Mouse (Mus musculus): Measurements from ENCODE around the gene Ugt1a10. TPM values are rescaled to one million over a fixed set of nuclear protein-coding genes. Genes with fewer than 3 reads are reported as not detected.
A peak's percentile ranks its signal among the peaks of the same experiment; 100 is the strongest.
"Not testable (repeated sequence)": the region's sequence is repeated elsewhere in the genome, so short reads cannot be mapped to it uniquely, and the experiment has no call there.

The Ugt1a10 gene
- polyA plus RNA-seq, 1 experiment from 2014 or later = not detected

DNA sequence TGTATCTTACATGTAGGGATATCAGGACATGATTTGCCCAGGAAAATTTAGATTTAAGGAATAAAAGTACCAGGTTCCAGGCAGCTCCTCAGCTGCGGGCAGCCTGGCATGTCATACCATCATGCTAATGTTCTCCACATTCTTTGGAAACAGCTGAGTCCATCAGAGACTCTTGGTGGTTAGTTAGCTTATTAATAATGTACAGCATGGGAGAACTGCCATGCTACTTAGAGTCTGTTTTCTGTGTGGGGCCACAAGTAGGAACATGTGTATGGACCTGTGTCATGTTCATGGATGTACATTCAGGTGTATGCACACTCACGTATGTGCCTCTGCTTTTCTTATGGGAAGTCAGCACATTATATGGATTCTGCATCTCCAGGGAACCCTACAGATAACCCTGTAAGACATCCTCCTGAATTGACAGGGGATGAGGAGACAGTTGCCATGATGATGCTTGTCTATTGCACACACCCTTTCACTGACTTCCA lies 159.3 kb downstream of the Ugt1a10 start:
- H3K27me3 ChIP-seq (ENCODE audit: insufficient read depth, poor library complexity, severe bottlenecking) = no peaks in the 10 kb centered on the region
- H3K9me3 ChIP-seq = peaks cover 53% of the 10 kb centered on the region
- DNase-seq (ENCODE audit: low spot score) = no peak
- H3K36me3 ChIP-seq = no peaks in the 10 kb centered on the region
- H3K4me1 ChIP-seq (replicated peaks) = no peaks in the 10 kb centered on the region
- H3K4me3 ChIP-seq = no peak overlapping the region
- 81% methylated on average over 2 of the region's 2 CpGs for WGBS
- H3K27ac ChIP-seq = no peak overlapping the region

- no peak overlapping the region for H3K27ac ChIP-seq
- peaks cover 50% of the 10 kb centered on the region for H3K9me3 ChIP-seq
- no peak for DNase-seq (ENCODE audit: low spot score)
Measured at GRCm38 (mm10) chr1:88215466-88216380, 160.5 kb downstream of the Ugt1a10 start.

DNA sequence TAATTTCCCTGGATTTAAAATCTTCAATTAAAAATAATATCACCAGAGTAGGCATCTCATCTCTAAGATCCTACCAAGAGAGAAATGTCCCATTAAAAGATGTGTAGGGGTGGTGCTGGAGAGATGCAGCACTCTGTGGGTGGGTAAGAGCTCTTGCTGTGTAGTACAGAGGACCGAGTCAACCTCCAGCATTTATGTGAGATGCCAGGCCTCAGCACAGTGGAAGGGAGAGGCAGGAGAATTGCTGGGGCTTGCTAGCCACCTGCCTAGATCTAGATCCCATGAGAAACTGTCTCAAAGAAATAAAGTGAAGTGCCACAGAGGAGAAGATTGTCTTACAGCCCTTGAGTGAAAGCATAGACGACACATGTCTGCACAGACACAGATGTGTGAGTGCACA lies 161.4 kb downstream of the Ugt1a10 start:
- H3K4me1 ChIP-seq (replicated peaks) = no peaks in the 10 kb centered on the region
- no peaks in the 10 kb centered on the region for H3K36me3 ChIP-seq
- no peak overlapping the region for H3K4me3 ChIP-seq
- peaks cover 47% of the 10 kb centered on the region for H3K9me3 ChIP-seq
- H3K27me3 ChIP-seq (ENCODE audit: insufficient read depth, poor library complexity, severe bottlenecking) = no peaks in the 10 kb centered on the region
- 61% methylated on average over 2 of the region's 2 CpGs for WGBS
- DNase-seq (ENCODE audit: low spot score) = peak; percentile 9
- H3K27ac ChIP-seq = no peak overlapping the region

More at GRCm38 (mm10) chr1:88215466-88216380, 160.5 kb downstream of the Ugt1a10 start:
- WGBS = 71% methylated on average over 10 of the region's 10 CpGs
- Histone ChIP-seq H3K27me3 (ENCODE audit: insufficient read depth, poor library complexity, severe bottlenecking) (no peaks in the 10 kb centered on the region), H3K36me3 (no peaks in the 10 kb centered on the region), H3K4me3 (no peak overlapping the region), H3K4me1 (replicated peaks) (no peaks in the 10 kb centered on the region)

GRCm38 (mm10) chr1:88217144-88217543 lies 162.0 kb downstream of the Ugt1a10 start:
- Histone ChIP-seq H3K36me3 (no peaks in the 10 kb centered on the region), H3K9me3 (peaks cover 41% of the 10 kb centered on the region), H3K4me3 (no peak overlapping the region), H3K27me3 (ENCODE audit: insufficient read depth, poor library complexity, severe bottlenecking) (no peaks in the 10 kb centered on the region), H3K4me1 (replicated peaks) (no peaks in the 10 kb centered on the region), H3K27ac (no peak overlapping the region)
- no peak for DNase-seq (ENCODE audit: low spot score)
- 66% methylated on average over 2 of the region's 2 CpGs for WGBS

DNA sequence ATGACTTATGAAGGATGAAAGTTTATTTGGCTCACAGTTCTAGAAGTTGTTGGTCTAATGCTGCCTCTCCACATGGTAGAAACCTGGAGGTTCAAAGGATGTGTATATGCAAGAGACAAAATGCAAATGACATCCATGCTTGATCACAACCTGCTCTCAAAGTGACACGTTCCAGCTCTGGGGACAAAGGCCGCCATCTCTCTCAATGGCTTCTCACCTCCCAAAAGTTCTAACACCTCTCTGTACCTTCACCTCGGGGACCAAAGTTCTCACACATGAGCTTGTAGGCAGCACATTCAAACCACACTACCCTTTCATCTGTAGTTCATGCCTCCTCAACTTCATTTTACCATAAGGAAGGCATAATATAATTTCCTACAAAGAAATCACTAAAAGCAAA lies 162.4 kb downstream of the Ugt1a10 start:
- Histone ChIP-seq H3K27ac (no peak overlapping the region), H3K27me3 (ENCODE audit: insufficient read depth, poor library complexity, severe bottlenecking) (no peaks in the 10 kb centered on the region), H3K9me3 (peaks cover 37% of the 10 kb centered on the region), H3K4me1 (replicated peaks) (no peaks in the 10 kb centered on the region), H3K4me3 (no peak overlapping the region), H3K36me3 (no peaks in the 10 kb centered on the region)
- WGBS = 43% methylated on average over 3 of the region's 3 CpGs
- no peak for DNase-seq (ENCODE audit: low spot score)

DNA sequence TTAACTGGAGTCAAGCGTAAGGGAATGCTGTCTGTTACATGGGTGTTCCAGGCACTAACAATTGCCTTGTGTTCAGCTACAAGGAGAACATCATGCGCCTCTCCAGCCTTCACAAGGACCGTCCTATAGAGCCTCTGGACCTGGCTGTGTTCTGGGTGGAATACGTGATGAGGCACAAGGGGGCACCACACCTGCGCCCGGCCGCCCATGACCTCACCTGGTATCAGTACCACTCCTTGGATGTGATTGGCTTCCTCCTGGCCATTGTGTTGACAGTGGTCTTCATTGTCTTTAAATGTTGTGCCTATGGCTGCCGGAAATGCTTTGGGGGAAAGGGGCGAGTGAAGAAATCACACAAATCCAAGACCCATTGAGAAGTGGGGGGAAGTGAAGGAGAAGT lies 162.9 kb downstream of the Ugt1a10 start:
- DNase-seq (ENCODE audit: low spot score) = peak; percentile 20
- WGBS = 75% methylated on average over 9 of the region's 9 CpGs
- H3K27ac ChIP-seq = no peak overlapping the region
- H3K27me3 ChIP-seq (ENCODE audit: insufficient read depth, poor library complexity, severe bottlenecking) = no peaks in the 10 kb centered on the region
- H3K36me3 ChIP-seq = no peaks in the 10 kb centered on the region
- H3K9me3 ChIP-seq = peaks cover 32% of the 10 kb centered on the region
- H3K4me3 ChIP-seq = no peak overlapping the region
- H3K4me1 ChIP-seq (replicated peaks) = no peaks in the 10 kb centered on the region

DNA sequence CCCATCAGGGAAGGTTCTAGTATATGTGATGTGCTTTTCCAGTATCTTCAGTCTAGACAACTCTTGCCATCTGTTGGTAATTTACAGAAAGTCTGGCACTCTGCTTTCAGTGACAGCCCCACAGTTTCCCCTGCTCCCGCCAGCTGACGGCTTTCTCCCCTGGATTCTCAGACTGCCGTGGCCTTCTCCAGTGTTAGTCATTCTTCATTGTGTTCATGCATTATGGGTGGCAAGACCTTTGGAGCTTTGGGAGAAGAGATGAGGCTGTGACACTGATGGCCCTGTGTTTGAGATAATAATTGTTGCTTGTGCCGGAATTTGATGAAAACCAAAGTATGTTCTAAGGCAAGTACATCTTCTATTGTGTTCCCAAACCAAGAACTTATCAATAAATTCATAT lies 163.4 kb downstream of the Ugt1a10 start:
- no peaks in the 10 kb centered on the region for H3K4me1 ChIP-seq (replicated peaks)
- H3K4me3 ChIP-seq = no peak overlapping the region
- H3K36me3 ChIP-seq = no peaks in the 10 kb centered on the region
- no peak overlapping the region for H3K27ac ChIP-seq
- no peaks in the 10 kb centered on the region for H3K27me3 ChIP-seq (ENCODE audit: insufficient read depth, poor library complexity, severe bottlenecking)
- H3K9me3 ChIP-seq = peaks cover 27% of the 10 kb centered on the region
- DNase-seq (ENCODE audit: low spot score) = no peak
- WGBS = 49% methylated on average over 4 of the region's 4 CpGs

- H3K4me1 ChIP-seq (replicated peaks) = no peaks in the 10 kb centered on the region
- 20% methylated on average over 1 of the region's 1 CpGs for WGBS
- H3K27ac ChIP-seq = no peak overlapping the region
- H3K36me3 ChIP-seq = no peaks in the 10 kb centered on the region
- H3K9me3 ChIP-seq = peaks cover 22% of the 10 kb centered on the region
- no peak for DNase-seq (ENCODE audit: low spot score)
- no peaks in the 10 kb centered on the region for H3K27me3 ChIP-seq (ENCODE audit: insufficient read depth, poor library complexity, severe bottlenecking)
- H3K4me3 ChIP-seq = no peak overlapping the region
Measured at GRCm38 (mm10) chr1:88219054-88219453, 163.9 kb downstream of the Ugt1a10 start.

GRCm38 (mm10) chr1:88220336-88220735 lies 165.1 kb downstream of the Ugt1a10 start:
- no peak overlapping the region for H3K4me3 ChIP-seq
- H3K4me1 ChIP-seq (replicated peaks) = no peaks in the 10 kb centered on the region
- H3K9me3 ChIP-seq = peaks cover 10% of the 10 kb centered on the region
- no peak for DNase-seq (ENCODE audit: low spot score)
- H3K36me3 ChIP-seq = no peaks in the 10 kb centered on the region
- H3K27ac ChIP-seq = no peak overlapping the region
- no peaks in the 10 kb centered on the region for H3K27me3 ChIP-seq (ENCODE audit: insufficient read depth, poor library complexity, severe bottlenecking)

- Histone ChIP-seq H3K4me1 (replicated peaks) (no peaks in the 10 kb centered on the region), H3K27me3 (ENCODE audit: insufficient read depth, poor library complexity, severe bottlenecking) (no peaks in the 10 kb centered on the region), H3K27ac (no peak overlapping the region), H3K9me3 (peaks cover 20% of the 10 kb centered on the region), H3K4me3 (no peak overlapping the region), H3K36me3 (no peaks in the 10 kb centered on the region)
- 55% methylated on average over 2 of the region's 2 CpGs for WGBS
- no peak for DNase-seq (ENCODE audit: low spot score)
Measured at GRCm38 (mm10) chr1:88222216-88222615, 167.0 kb downstream of the Ugt1a10 start.

DNA sequence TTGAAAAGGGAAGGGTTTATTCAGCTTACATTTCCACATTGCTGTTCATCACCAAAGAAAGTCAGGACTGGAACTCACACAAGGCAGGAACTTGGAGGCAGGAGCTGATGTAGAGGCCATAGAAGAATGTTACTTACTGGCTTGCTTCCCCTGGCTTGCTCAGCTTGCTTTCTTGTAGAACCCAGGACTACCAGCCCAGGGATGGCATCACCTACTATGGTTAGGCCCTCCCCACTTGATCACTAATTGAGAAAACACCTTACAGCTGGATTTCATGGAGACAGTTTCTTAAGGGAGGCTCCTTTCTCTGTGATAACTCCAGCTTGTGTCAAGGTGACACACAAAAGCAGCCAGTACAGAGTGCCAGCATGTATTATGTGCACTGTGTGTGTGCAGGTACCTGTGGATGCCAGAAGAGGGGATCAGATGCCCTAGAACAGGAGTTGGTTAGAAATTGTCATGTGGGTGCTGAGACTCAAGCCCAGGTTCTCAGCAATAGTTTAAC lies 167.9 kb downstream of the Ugt1a10 start:
- H3K4me1 ChIP-seq (replicated peaks); H3K4me3 ChIP-seq; H3K27ac ChIP-seq; H3K27me3 ChIP-seq (ENCODE audit: insufficient read depth, poor library complexity, severe bottlenecking); H3K36me3 ChIP-seq; DNase-seq (ENCODE audit: low spot score): not testable (repeated sequence)
- H3K9me3 ChIP-seq = peaks cover 28% of the 10 kb centered on the region

DNA sequence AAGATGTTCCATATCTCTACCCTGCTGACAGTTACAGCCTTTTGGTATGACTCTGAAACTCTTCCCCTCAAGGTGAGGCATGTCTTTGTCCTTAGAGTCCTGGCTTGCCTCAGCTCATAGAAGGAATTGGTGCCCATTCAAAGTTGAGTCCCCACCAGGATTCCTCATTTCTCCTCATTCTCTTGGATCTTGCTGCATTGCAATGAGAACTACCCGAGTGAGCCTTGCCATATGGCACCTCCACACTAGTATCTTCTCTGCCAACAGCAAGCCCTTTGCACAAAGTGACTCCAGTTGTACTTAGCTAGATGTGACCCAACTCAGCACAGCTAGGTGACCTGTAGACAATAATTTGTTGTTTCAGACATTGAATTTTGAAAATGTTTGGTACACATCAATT lies 168.4 kb downstream of the Ugt1a10 start:
- DNase-seq (ENCODE audit: low spot score) = peak; percentile 6
- WGBS = 57% methylated on average over 1 of the region's 1 CpGs
- no peaks in the 10 kb centered on the region for H3K36me3 ChIP-seq

GRCm38 (mm10) chr1:88224029-88224776 lies 169.0 kb downstream of the Ugt1a10 start:
- DNase-seq (ENCODE audit: low spot score) = no peak
- H3K27me3 ChIP-seq (ENCODE audit: insufficient read depth, poor library complexity, severe bottlenecking) = no peaks in the 10 kb centered on the region
- 71% methylated on average over 2 of the region's 2 CpGs for WGBS

More for the DNA sequence above, 168.4 kb downstream of the Ugt1a10 start:
- Histone ChIP-seq H3K4me1 (replicated peaks) (no peaks in the 10 kb centered on the region), H3K4me3 (no peak overlapping the region), H3K27me3 (ENCODE audit: insufficient read depth, poor library complexity, severe bottlenecking) (no peaks in the 10 kb centered on the region), H3K9me3 (peaks cover 34% of the 10 kb centered on the region), H3K27ac (no peak overlapping the region)

More at GRCm38 (mm10) chr1:88224029-88224776, 169.0 kb downstream of the Ugt1a10 start:
- Histone ChIP-seq H3K4me3 (no peak overlapping the region), H3K4me1 (replicated peaks) (no peaks in the 10 kb centered on the region), H3K36me3 (no peaks in the 10 kb centered on the region), H3K9me3 (peaks cover 40% of the 10 kb centered on the region), H3K27ac (no peak overlapping the region)
